Mouse (Mus musculus): ENCODE measurements around the gene Tubgcp6. TPM values are rescaled to one million over a fixed set of nuclear protein-coding genes. Genes with fewer than 3 reads are reported as not detected.

Tubgcp6 gene
- polyA plus RNA-seq, 1 experiment from 2014 or later: 15.8 TPM

DNA sequence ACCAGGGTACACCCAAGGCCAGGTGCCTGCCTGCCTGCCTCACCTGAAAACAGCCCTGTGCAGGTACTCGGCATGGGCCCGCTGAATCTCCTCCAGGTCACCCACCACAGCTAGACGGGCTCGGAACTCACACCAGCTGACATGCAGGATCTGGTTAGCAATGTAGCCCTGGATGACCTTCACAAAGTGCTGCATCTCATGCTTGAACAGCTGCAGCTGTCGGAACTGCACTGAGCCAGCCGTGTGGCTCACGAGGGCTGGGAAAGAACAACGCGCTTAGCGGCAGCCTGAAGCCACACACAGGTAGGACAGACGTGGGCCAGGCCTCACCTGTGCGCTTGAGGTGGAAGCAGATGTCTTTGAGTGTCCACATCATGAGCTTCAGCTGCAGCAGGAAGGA is 22.1 kb downstream of the Tubgcp6 start:
- WGBS: 92% methylated on average over 12 of the region's 12 CpGs
- ATAC-seq (ENCODE audit: insufficient number of reproducible peaks, low FRiP score): no peak
- H3K9me3 ChIP-seq (replicated peaks): no peaks in the 10 kb centered on the region

DNA sequence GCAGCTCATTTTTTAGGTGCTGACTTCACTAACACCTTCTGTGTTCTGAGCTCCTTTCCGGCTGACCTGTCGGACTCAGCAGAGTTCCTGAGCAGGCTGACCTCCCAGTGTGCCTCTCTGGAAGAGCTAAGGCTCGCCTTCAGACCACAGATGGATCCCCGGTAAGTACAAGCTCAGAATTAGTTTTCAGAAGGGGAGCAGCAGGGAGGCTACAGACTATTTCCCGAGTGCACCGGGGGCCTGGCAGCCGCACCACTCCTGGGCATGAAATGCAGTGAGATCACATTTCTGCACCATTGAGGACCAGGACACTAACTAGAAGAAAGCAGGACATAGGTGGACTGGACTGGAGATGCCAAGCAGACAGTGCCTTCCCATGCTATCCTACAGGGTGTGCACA is 24.3 kb downstream of the Tubgcp6 start:
- H3K4me2 ChIP-seq: no peak overlapping the region
- no peaks in the 10 kb centered on the region for H3K27me3 ChIP-seq (replicated peaks)
- no peak overlapping the region for H3K27ac ChIP-seq (ENCODE audit: poor library complexity, severe bottlenecking)
- no peak overlapping the region for H3K4me3 ChIP-seq
- no peak for ATAC-seq (ENCODE audit: insufficient number of reproducible peaks, low FRiP score)
- no peaks in the 10 kb centered on the region for H3K4me1 ChIP-seq (replicated peaks)
- no peak overlapping the region for H3K9ac ChIP-seq
- peaks cover 99% of the 10 kb centered on the region for H3K36me3 ChIP-seq
- H3K9me3 ChIP-seq (replicated peaks): no peaks in the 10 kb centered on the region
- 84% methylated on average over 7 of the region's 7 CpGs for WGBS

More for the DNA sequence above, 22.1 kb downstream of the Tubgcp6 start:
- H3K27me3 ChIP-seq (replicated peaks): no peaks in the 10 kb centered on the region
- no peaks in the 10 kb centered on the region for H3K4me1 ChIP-seq (replicated peaks)
- no peak overlapping the region for H3K9ac ChIP-seq
- no peak overlapping the region for H3K4me2 ChIP-seq
- H3K4me3 ChIP-seq: no peak overlapping the region
- no peak overlapping the region for H3K27ac ChIP-seq (ENCODE audit: poor library complexity, severe bottlenecking)
- peaks cover 98% of the 10 kb centered on the region for H3K36me3 ChIP-seq

DNA sequence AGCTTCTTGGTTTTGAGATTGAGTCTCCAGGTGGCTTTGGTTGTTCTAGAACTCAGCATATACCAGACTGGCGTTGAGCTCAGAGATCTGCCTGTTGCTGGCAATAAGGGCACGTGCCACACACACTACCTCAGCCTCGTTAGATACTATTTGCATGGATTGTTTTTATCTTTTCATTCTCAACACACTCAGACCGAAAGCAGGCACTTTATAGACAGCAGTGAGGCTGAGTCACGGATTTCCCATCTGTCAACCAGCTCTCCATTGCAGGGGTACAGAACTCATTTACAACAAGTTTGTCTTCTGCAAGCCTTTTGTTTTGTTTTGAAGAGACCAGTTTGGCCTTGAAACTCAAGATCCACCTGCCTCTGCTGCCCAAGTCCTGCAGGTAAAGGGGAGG is 25.5 kb downstream of the Tubgcp6 start:
- Histone ChIP-seq H3K36me3 (peaks cover 99% of the 10 kb centered on the region), H3K4me1 (replicated peaks) (no peaks in the 10 kb centered on the region), H3K27me3 (replicated peaks) (no peaks in the 10 kb centered on the region), H3K9ac (no peak overlapping the region), H3K9me3 (replicated peaks) (no peaks in the 10 kb centered on the region), H3K4me3 (no peak overlapping the region), H3K4me2 (no peak overlapping the region), H3K27ac (ENCODE audit: poor library complexity, severe bottlenecking) (no peak overlapping the region)
- no peak for ATAC-seq (ENCODE audit: insufficient number of reproducible peaks, low FRiP score)
- WGBS: 92% methylated on average over 5 of the region's 5 CpGs

DNA sequence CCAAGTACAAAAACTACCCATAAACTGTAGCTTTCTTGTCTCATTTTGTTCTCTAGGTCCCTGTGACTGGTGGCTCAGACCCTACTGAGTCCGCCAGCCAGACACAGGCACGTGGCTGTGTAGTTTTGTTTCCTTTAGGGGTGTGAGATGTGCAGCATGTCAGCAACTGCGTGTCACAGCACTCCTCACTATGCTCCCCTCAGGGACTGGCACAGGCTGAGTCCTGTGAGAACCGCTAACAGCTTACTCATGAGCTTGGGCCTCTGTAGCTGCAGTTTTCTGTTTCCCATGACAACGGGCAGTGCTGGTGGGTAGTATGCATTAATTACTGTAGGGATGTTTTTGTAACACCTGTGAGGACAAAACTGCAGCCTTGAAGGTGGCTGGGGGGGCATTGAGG is 30.7 kb downstream of the Tubgcp6 start:
- Histone ChIP-seq H3K4me3 (no peak overlapping the region), H3K9ac (no peak overlapping the region), H3K4me2 (no peak overlapping the region), H3K9me3 (replicated peaks) (no peaks in the 10 kb centered on the region), H3K36me3 (peaks cover 48% of the 10 kb centered on the region), H3K27me3 (replicated peaks) (no peaks in the 10 kb centered on the region), H3K27ac (ENCODE audit: poor library complexity, severe bottlenecking) (no peak overlapping the region), H3K4me1 (replicated peaks) (peaks cover 19% of the 10 kb centered on the region)
- 78% methylated on average over 5 of the region's 5 CpGs for WGBS
- no peak for ATAC-seq (ENCODE audit: insufficient number of reproducible peaks, low FRiP score)

DNA sequence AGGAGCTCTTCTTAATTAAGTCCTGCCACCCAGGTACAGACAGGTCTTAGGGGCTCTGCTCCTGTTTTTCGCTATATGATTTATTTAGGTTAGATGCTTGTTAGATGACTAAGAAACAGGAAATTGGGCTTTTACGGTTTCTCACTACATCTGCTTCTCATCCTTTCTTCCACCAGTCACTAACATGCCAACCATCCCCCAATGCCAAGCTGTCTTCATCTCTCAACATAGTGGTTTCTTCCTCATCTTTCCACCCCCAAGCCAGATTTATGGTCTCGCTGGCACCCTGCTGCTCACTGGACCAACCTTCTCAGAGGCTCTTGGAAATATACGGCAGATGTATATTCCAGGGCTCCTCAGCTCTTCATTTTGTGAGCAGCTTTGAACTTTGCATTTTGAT is 32.2 kb downstream of the Tubgcp6 start:
- no peak overlapping the region for H3K4me3 ChIP-seq
- no peak overlapping the region for H3K4me2 ChIP-seq

DNA sequence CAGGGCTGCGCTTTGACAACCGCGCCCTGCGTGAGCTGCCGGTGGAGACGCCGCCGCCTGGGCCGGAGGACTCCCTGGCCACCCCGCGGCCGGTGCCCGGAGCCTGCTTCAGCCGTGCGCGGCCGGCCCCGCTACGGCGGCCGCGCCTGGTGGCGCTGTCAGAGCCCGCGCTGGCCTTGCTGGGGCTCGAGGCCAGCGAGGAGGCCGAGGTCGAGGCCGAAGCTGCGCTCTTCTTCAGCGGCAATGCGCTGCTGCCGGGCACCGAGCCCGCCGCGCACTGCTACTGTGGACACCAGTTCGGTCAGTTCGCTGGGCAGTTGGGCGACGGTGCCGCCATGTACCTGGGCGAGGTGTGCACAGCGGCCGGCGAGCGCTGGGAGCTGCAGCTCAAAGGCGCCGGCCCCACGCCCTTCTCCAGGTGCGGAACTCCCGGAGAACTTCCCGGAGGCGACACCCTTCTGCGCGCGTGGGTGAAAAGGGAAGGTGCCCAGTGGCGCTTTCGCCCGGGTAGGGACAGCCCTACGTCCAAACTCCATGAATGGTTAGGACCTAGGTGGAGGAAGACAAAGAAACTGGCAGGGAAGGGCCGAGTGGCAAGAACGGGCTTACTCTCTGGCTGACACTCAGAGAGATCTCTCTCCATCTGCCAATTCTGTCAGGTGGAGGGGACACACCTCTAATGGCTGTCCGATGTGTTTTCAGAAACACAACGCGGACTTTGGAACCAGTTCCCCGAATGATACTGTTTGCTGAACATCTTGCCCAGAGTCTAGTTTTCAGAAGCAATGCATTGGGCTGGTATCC is 33.5 kb downstream of the Tubgcp6 start:
- H3K36me3 ChIP-seq: peaks cover 48% of the 10 kb centered on the region
- ATAC-seq (ENCODE audit: insufficient number of reproducible peaks, low FRiP score): peak; percentile 76
- H3K4me2 ChIP-seq: peak overlapping the region; percentile 99
- peak overlapping the region; percentile 93 for H3K4me3 ChIP-seq
- H3K4me1 ChIP-seq (replicated peaks): peaks cover 19% of the 10 kb centered on the region
- no peaks in the 10 kb centered on the region for H3K27me3 ChIP-seq (replicated peaks)
- H3K9me3 ChIP-seq (replicated peaks): no peaks in the 10 kb centered on the region
- H3K9ac ChIP-seq: peak overlapping the region; percentile 96
- H3K27ac ChIP-seq (ENCODE audit: poor library complexity, severe bottlenecking): peak overlapping the region; percentile 69; the same call in 1 of the 2 replicates
- 2% methylated on average over 68 of the region's 68 CpGs for WGBS

More for the DNA sequence above, 32.2 kb downstream of the Tubgcp6 start:
- ATAC-seq (ENCODE audit: insufficient number of reproducible peaks, low FRiP score): no peak
- H3K27me3 ChIP-seq (replicated peaks): no peaks in the 10 kb centered on the region
- H3K9me3 ChIP-seq (replicated peaks): no peaks in the 10 kb centered on the region
- H3K27ac ChIP-seq (ENCODE audit: poor library complexity, severe bottlenecking): no peak overlapping the region
- H3K4me1 ChIP-seq (replicated peaks): peaks cover 19% of the 10 kb centered on the region
- 88% methylated on average over 4 of the region's 4 CpGs for WGBS
- no peak overlapping the region for H3K9ac ChIP-seq
- H3K36me3 ChIP-seq: peaks cover 48% of the 10 kb centered on the region

DNA sequence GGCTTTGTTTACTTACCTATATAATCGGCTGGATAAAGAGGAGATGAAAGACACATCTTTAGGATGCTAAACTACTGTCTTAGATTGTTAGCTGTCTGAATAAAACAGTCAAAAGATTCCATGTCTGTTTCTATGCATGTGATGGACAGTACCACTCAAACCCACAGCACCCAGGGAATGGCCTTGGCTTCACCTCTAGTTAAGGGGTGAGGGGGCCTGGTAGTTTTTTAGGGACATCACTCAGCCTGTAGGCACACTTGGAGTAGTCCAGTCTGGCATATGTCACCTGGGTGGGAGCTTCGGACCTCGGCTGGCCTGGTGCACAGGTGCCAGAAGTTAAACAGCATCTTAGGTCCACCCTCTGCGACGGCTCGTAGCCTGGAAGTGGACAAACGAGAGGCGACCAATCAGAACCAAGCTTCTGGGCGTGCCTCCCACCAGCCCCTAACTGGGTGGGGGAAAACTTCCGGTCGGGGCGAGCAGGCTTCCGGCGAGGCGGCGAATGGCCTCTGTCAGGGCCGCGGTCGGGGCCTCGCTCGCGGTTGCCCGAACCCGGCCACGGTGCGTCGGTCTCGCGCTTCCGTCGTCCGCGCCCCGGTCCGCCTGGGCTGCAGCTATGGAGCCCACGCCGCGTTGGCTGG is 34.2 kb downstream of the Tubgcp6 start, which contains the start of gene Selenoo:
Gene Selenoo (plus strand): TSS at position 478 of the 641 bp plus-strand sequence.
- ATAC-seq (ENCODE audit: insufficient number of reproducible peaks, low FRiP score): peak; percentile 93
- Histone ChIP-seq H3K27me3 (replicated peaks) (no peaks in the 10 kb centered on the region), H3K4me1 (replicated peaks) (peaks cover 19% of the 10 kb centered on the region), H3K36me3 (peaks cover 48% of the 10 kb centered on the region), H3K4me2 (peak within 1 kb of the TSS; percentile 99), H3K27ac (ENCODE audit: poor library complexity, severe bottlenecking) (peak within 1 kb of the TSS; percentile 69), H3K9ac (peak within 1 kb of the TSS; percentile 96), H3K9me3 (replicated peaks) (no peaks in the 10 kb centered on the region), H3K4me3 (peak within 1 kb of the TSS; percentile 93)
- 3% methylated on average over 37 of the region's 38 CpGs for WGBS

DNA sequence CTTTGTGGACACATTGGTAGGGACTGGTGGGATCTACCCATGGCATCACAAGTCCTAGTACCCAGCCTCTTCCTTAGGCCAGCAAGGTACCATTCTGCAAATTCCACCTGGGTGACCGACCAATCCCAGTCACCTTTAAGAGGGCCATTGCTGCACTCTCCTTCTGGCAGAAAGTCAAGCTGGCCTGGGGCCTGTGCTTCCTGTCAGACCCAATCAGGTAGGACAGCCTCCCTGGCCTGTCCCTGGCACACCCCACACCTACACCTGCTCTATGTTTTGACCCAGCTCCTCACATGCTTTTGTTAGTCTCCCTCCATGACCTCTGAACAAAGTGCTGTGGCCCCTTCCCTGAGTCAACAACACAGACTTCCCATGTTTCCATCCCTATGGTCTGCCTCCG is 38.1 kb downstream of the Tubgcp6 start:
- H3K27me3 ChIP-seq (replicated peaks): no peaks in the 10 kb centered on the region
- 86% methylated on average over 2 of the region's 2 CpGs for WGBS
- H3K36me3 ChIP-seq: peaks cover 70% of the 10 kb centered on the region
- no peak overlapping the region for H3K27ac ChIP-seq (ENCODE audit: poor library complexity, severe bottlenecking)
- H3K9ac ChIP-seq: no peak overlapping the region
- H3K4me1 ChIP-seq (replicated peaks): peaks cover 13% of the 10 kb centered on the region
- ATAC-seq (ENCODE audit: insufficient number of reproducible peaks, low FRiP score): no peak
- no peak overlapping the region for H3K4me2 ChIP-seq
- H3K4me3 ChIP-seq: no peak overlapping the region
- H3K9me3 ChIP-seq (replicated peaks): no peaks in the 10 kb centered on the region

DNA sequence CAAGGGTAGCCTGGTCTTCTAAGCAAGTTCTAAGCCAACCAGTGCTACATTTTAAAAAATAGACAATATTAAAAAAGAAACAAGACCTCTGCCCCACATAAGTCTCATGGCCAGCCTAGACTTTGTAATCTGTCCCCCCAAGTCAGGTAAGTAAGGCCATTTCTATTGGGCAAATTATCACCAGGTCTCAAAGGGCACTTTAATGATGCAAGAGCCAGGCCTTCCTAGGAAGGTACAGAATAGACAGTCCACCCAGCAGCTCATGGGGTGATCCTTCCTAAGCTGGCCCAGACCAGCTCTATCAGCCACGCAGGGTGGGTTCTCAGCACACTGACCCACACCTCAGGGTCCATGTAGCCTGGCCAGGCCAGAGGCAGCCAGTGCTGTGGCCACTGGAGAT is 39.0 kb downstream of the Tubgcp6 start:
- Histone ChIP-seq H3K4me2 (no peak overlapping the region), H3K9me3 (replicated peaks) (no peaks in the 10 kb centered on the region), H3K9ac (no peak overlapping the region), H3K4me3 (no peak overlapping the region), H3K27ac (ENCODE audit: poor library complexity, severe bottlenecking) (no peak overlapping the region), H3K4me1 (replicated peaks) (peaks cover 10% of the 10 kb centered on the region), H3K36me3 (peaks cover 76% of the 10 kb centered on the region), H3K27me3 (replicated peaks) (no peaks in the 10 kb centered on the region)
- WGBS: 97% methylated on average over 1 of the region's 1 CpGs
- ATAC-seq (ENCODE audit: insufficient number of reproducible peaks, low FRiP score): no peak

DNA sequence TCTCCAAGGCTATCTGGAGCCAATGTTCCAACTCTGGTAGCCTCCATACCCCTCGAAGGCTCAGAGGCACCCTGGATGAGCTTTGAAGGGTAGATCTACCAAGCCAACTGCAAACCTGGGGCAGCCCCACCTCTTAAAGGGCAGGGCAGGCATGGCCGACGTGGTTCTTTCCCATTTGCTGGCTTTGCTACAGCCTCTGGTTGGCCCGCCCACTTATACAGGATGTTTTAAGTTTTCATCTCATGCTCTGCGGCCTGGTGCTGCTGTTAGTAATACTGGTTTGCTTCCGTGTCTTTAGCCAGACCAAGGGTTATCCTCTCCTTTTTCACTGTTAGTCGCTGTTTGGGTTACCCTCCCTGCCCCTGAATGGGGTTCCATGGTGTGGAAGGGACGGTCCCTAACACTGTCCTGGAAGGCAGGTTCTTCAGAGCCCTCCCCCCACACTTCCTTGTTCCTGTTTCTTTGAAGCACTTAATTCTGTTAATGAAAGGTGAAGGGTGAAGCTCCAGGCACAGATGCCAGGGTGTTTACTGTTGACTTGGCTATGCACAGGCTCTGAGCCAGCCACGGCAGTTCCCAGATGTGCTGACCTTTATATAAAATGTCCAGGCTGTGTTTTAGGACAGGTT is 44.6 kb downstream of the Tubgcp6 start:
- ATAC-seq (ENCODE audit: insufficient number of reproducible peaks, low FRiP score): no peak
- H3K27ac ChIP-seq (ENCODE audit: poor library complexity, severe bottlenecking): no peak overlapping the region
- H3K36me3 ChIP-seq: peaks cover 36% of the 10 kb centered on the region
- no peaks in the 10 kb centered on the region for H3K27me3 ChIP-seq (replicated peaks)
- no peak overlapping the region; the same call in 1 of the 2 replicates for H3K4me3 ChIP-seq
- peaks cover 47% of the 10 kb centered on the region for H3K4me1 ChIP-seq (replicated peaks)
- H3K4me2 ChIP-seq: peak overlapping the region; percentile 86
- WGBS: 57% methylated on average over 9 of the region's 9 CpGs
- H3K9ac ChIP-seq: peak overlapping the region; percentile 92
- H3K9me3 ChIP-seq (replicated peaks): no peaks in the 10 kb centered on the region

DNA sequence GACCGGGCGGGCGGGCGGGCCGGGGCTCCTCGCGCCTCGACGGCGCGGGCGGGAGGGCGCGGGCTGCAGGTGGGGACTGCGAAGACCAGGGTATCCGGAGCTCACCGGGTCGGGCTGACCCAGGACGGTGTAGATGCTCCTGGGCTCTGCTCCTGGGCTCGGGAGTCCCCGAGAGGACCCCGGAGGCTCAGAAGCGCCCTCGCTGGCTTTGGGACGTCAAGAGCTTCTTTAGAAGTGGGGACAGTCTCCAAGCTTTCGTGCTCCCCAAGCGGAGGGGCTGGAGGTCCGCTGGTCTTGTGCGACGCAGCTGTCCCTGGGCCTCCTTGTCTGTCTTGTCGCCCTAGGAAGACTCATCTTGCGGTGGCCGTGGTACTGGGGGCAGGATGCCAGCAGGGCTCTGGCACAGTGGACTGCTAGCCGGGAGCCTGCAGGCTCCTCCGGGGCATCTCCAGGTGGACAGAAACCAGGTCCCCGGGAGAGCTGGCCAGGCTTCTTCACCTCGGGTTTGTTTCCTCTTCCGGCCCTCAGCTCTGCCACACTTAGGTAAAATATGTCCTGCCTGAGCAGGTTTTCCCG is 46.7 kb downstream of the Tubgcp6 start:
- H3K4me1 ChIP-seq (replicated peaks): peaks cover 58% of the 10 kb centered on the region
- ATAC-seq (ENCODE audit: insufficient number of reproducible peaks, low FRiP score): peak; percentile 20; the same call in 1 of the 2 replicates
- no peaks in the 10 kb centered on the region for H3K9me3 ChIP-seq (replicated peaks)
- H3K27me3 ChIP-seq (replicated peaks): no peaks in the 10 kb centered on the region
- peak overlapping the region; percentile 92 for H3K9ac ChIP-seq
- peak overlapping the region; percentile 86 for H3K4me2 ChIP-seq
- peaks cover 16% of the 10 kb centered on the region for H3K36me3 ChIP-seq
- peak overlapping the region; percentile 87 for H3K4me3 ChIP-seq
- peak overlapping the region; percentile 93 for H3K27ac ChIP-seq (ENCODE audit: poor library complexity, severe bottlenecking)
- WGBS: 0% methylated on average over 28 of the region's 39 CpGs

Measured in heart, embryonic 12.5 days (tissue).